Mouse (Mus musculus) yolk sac, embryonic 10.5 days (tissue): ENCODE results near the gene Osbpl11.
"Not testable (repeated sequence)": the region's sequence is repeated elsewhere in the genome, so short reads cannot be mapped to it uniquely, and the experiment has no call there.

Source experiments
- DNase-seq: peaks from one replicate; pipeline ENCODE4 v3.0.0-alpha.2; 2017; ENCODE audit warnings: low spot score

Gene Osbpl11

DNA sequence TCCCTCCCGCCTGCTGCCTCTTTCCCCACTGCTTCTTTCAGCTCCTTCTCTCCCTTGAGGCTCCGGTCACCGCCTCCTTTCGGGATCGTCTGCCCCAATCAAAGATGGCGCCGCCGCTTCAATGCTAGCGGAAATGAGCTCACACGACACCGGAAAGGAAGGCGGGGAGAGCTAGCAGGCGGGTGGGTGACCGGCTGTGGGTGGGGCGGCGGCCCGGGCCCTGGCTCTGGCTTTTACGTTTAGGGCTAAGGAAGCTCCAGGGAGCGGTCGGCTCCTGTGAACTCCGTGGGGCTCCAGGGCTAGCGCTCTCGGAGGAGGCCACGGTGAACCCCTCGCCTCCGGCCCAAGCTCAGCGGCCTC lies at the start of gene Osbpl11:
Gene Osbpl11, plus strand, starts transcription at position 171 of the 360 bp plus-strand sequence.
- peak; percentile 96 for DNase-seq

DNA sequence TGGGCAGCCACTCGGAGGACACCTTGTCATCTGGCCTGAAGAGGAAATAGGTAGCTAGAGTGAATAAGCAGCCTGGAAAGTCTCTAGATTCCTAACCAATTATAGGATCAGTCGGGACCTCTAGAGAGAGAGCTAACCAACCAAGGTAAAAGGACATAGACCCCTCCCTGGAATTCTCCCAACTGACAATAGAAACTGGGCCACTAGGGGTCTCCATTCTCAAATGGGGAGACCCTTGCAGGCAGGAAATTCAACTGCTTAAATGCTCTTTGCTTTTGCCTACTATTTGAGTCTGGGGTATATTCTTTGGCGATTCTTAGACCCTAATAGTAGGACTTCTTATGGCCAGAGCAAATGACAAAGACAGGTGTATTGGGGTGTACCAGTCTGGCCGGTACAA lies 49.7 kb upstream of the Osbpl11 start:
- DNase-seq, result no peak

DNA sequence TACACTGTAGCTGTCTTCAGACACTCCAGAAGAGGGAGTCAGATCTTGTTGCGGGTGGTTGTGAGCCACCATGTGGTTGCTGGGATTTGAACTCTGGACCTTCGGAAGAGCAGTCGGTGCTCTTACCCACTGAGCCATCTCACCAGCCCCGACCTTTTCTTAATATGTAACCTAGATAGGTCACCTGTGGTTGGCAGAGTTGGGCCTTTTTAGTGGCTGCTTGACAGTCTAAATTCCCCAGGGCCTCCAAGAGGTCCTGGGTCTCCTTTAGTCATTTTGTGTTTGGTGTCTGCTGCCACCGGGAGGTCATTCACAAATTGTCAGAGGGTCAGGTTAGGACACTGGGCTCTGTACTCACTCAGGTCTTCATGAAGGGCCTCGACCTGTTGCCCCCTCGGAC lies 45.8 kb upstream of the Osbpl11 start:
- not testable (repeated sequence) for DNase-seq

DNA sequence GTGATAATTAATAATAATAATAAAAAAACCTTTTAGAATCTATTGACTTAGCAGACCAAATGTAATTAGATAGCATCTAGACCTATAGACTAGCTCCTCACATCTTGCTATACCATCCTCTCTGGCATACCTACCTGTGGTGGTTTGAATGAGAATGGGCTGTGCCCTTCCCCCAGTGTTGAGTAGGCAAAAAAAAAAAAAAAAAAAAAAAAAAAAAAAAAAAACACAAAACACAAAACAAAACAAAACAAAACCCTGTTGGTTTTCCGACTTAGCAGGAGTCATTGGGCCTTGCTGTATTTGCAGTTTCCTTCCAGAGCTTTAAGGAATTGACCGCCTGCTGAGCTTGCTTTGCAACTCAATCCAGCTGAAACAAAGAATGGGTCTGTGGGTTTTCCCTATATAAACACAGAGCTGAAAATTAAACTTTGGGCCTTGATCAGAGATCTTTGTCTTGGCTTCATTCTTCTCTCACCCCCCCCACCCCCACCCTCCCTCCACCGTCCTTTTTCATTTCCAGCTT lies 43.1 kb upstream of the Osbpl11 start:
- DNase-seq, result no peak

DNA sequence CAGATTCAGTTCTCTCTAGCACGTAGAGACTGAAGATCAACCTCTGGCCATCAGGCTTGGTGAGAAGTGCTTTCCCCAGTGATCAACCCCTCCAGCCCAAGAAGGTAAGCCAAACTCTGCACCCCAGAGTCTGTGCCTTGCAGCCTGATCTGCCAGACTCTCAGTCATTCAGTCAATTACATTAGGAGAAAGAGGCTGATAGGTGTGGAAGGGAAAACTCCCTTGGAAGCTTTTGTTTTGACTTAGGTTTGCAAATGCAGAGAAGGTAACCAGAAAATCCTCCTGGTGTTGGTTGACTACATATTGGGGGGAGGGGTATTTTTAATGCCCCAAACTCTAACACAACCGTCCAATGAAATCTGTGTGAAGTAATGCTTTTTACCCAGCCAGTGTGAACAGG lies 41.4 kb upstream of the Osbpl11 start:
- no peak for DNase-seq

DNA sequence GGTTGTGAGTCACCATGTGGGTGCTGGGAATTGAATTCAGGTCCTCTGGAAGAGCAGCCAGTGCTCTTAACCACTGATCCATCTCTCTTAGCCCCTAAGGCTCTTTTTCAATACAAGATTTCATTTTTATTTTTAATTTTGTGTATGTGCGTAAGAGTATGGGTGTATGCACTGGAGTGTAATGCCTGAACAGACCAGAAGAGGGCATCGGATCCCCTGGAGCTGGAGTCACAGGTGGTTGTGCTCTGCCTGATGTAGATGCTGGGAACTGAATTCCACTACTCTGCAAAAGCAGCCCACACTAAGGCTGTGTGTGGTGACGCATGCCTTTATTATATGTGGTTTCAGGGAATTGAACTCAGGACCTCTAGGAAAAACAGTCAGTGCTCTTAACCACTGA lies 38.7 kb upstream of the Osbpl11 start:
- DNase-seq, result no peak

DNA sequence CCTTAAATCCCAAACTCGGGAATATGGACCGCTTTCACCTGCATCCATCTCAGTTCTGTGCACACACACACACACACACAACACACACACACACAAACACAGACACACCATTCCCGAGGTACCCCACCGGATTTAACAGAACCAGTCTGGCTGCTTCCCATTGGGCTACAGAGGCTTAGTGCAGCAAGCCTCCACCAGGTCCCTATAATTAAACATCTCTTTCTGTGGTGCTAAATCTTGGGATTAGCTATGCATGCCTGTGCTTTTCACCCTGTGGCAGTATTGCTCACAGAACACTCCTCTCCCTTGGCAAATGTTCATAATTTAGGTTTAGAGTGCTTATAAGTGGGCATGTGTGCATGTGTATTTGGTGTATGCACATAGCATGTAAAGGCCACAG lies 36.7 kb upstream of the Osbpl11 start:
- no peak for DNase-seq

DNA sequence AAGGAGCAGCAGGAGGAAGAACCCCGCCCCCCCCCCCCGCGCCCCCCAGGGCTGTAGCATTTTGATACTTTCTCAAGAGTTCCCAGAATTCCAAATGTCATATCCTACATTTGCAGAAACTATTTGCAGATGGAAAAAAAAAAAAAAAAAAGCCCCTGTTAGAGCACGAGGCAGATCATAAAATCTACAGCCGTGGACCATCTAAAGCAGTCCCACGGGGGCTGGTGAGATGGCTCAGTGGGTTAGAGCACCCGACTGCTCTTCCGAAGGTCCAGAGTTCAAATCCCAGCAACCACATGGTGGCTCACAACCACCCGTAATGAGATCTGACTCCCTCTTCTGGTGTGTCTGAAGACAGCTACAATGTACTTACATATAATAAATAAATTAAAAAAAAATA lies 34.0 kb upstream of the Osbpl11 start:
- not testable (repeated sequence) for DNase-seq

DNA sequence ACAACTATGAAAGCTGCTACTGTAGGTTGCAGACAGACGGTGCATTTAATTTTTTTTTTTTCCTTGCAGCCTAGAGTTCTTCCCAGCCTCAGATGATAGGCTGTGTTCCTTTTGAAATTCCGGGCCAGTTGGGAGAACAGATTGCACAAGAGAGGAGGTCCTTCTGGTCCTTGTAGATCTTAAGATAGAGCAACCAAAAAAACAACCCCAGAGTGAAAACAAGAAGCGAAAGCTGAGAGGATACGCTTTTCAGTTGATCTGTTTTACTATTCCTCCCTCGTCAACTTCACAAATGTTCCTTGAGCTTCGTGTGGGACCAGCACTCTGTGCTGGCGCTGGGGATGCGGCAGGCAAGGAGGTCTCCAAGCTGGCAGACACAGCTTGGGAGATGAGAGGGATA lies 33.3 kb upstream of the Osbpl11 start:
- DNase-seq, result no peak

DNA sequence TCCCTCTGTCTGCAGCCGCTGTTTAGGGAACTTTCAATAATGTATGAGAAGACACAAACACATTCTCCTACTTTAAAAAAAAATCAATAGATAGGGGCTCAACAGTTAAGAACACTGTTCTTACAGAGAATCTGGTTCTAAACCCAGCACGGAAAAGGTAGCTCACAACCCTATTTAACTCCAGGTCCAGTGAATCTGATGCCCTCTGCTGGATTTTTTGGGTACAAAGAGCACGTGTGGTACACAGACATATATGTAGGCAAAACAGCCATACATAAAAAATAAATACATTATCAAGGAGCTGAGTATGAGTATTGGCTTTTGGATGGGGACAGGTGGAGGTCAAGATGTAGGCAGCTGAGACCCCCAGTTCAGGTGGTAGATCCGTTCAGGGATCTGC lies 29.9 kb upstream of the Osbpl11 start:
- no peak for DNase-seq

DNA sequence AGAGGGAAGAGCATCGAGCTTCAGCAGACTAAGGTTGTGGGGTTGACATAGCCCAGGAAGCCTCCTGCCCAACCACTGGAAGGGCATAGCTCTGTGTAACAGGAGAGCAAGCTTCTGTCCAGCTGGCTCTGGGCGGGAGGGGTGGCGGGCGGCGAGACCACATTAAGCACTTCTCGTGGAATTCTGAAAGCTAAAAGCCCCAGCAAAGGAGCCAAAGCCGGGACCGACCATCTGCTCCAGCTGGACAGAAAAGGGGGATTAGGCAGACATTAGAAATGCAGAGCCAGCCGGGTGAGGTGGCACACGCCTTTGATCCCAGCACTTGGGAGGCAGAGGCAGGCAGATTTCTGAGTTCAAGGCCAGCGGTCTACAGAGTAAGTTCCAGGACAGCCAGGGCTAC lies 26.9 kb upstream of the Osbpl11 start:
- DNase-seq, result no peak

DNA sequence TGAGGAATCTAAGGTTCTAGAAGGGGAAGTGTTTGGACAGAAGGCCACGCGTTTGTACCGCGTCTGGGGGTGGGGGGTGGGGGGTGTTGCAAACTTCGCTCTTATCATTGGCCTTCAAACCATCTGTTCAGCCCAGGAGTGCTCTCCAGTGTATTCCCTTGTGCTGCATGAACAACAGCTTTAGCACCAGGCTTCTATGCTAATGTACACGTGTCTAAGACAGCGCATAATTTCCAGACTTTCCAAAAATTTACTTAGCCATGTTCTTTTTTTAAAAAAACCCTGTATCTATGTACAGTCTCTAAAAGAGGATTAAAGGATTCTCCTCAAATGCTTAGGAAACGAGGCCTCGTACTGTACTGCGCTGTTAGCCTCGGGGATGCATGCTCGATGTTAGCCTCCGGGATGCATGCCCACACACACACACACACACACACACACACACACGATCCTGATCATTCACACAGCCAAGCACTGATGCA lies 26.2 kb upstream of the Osbpl11 start:
- DNase-seq, result no peak

DNA sequence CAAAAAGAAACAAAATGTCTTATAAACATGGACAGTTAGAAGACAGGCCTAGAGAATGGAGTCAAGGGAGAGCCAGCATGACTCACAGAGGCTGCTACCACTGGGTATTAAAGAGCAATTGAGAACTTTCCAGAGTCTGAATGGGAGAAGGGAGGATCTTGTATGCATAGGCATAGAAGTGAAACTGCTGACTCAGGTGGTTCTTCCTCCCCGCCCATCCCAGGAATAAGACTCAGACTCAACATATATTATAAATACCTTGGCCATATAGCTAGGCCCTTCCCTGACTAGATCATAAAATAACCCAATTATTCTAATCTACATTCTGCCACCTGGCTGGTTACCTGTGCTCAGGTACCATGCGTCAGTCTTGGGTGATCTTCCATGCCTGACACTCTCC lies 25.5 kb upstream of the Osbpl11 start:
- no peak for DNase-seq

DNA sequence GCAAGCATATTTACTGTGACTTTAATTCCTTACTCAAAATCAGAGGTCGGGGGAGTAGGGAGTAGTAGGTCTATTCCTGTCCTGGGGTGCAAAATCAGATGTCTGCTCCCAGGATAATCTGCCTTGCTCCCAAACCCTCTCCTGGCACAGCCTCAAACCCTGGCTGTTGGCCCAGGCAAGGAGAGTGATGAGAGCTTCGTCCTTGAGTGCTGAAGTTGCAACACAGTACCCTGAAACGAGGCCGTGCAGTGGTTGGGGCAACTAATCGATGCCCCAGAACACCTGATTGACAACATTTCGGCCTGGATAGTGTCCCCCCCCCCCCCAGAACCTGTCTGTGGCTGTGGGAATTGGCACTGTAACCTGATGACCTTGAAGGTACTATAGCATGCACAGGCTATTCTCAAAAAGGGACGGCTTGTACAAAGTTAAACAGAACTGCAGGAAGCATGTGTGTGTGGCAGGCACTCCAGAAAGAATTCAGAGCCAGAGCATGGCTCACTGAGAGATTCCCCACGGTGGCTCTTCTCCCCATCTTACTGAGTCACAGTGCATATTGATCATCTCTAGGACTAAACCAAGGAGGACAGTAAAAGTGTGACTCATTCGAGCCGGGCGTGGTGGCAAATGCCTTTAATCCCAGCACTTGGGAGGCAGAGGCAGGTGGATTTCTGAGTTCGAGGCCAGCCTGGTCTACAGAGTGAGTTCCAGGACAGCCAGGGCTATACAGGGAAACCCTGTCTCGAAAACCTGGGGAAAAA lies 21.4 kb upstream of the Osbpl11 start:
- DNase-seq, result no peak

DNA sequence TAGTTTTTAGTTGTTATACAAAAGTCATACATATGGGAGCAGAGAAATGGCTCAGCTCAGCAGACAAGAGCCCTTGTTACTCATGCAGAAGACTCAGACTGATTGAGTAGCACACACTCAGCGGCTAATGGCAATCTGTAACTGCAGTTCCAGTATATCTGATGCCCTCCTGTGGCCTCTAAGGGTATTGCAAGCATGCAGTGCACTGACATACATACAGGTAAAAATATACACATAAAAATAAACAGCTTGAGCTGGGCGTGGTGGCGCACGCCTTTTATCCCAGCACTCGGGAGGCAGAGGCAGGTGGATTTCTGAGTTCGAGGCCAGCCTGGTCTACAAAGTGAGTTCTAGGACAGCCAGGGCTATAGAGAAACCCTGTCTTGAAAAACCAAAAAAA lies 18.6 kb upstream of the Osbpl11 start:
- not testable (repeated sequence) for DNase-seq

DNA sequence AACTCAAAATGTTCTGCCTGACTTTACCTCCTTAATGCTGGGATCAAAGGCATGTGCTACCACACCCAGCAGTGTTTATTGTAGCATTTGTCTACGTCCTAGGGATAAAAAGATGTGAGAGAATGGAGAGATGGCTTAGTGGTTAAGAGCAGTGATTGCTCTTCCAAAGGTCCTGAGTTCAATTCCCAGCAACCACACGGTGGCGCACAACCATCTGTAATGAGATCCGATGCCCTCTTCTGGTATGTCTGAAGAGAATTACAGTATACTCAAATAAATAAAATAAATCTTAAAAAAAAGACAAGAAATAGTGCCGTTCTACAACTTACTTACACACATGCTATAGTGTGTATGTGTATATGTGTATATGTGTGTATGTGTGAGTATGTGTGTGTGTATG lies 17.3 kb upstream of the Osbpl11 start:
- DNase-seq, result no peak

DNA sequence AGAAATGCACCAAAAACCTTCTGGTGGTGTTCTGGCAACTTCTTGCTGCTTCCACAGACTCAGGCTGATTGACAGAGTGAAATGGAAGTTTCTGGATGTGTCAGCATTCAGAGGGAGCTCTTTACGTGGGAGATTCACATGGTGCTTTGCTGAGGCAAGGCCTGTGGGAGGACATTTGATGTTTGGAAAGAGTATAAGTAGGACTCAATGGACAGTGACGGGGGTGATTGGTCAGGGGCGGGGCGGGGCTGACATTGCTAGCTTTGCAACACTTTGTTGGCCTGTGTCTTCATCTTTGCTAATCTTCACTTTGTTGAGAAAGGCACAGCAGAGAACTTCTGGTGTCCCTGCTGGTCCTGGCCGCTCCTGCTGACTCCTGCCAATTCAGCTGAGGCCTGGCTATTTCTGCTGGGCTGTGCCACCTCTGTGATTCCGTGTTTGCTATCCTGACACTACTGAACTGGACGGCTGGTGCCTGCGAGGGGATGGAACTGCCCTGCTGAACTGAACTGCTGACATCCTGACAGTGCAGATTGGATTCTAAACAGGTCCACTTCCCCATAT lies 15.3 kb upstream of the Osbpl11 start:
- DNase-seq, result no peak

DNA sequence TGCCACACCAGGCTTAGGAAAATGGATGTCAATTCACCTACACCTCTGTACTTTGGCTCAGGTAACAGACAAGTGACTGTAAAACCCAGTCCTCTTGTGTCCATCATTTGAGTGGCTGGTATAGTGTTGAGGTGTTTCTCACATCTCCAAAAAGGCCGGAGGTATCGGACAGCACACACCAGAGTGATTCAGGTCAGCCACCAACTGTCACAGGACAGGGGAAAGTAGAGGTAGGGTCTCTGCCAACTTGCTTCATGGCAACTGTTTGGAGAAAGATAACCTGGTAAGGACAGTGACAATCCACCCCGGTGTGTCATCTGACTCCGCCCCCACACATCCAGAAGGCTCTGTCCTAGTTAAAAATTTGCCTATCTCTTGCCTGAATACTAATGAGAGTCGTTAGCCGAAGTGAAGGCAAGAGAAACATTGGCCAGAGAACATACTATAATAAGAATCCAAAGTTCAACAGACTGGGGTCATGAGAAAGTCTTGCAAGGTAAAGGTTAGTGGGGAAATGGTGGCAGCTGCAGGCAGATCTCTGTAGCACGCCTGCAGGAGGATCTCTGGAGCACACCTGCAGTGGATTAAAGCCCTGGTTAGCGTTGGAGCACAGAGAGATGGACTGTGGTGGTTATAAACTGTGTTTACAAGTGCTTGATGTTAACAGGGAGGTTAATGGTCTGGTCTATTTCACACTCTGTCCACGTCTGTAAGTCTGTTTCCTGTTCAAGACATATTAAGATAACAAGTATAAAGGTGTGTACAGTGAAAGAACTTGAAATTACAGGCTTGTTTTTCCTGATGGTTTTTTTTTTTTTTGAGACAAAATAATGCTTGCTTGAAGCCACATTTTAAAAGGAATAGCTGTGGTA lies 13.9 kb upstream of the Osbpl11 start:
- DNase-seq, result peak; percentile 66

DNA sequence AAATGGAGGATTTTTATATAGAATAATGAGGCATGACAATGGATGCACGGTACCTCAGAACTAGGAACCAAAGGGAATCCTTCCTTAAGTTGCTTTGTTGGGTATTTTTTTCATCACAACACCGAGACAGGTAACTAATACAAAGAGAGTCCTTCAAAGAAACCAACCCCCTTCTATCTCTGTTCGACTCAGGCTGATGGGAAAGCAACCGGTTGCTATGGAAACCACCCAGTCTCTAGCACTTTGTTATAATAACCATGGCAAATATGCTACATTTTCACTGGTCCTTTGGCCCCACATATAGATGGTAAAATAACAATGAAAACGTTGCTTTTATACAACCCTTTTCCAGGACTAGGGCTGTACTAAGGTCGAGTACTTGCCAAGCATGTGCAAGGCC lies 13.1 kb upstream of the Osbpl11 start:
- DNase-seq, result no peak

DNA sequence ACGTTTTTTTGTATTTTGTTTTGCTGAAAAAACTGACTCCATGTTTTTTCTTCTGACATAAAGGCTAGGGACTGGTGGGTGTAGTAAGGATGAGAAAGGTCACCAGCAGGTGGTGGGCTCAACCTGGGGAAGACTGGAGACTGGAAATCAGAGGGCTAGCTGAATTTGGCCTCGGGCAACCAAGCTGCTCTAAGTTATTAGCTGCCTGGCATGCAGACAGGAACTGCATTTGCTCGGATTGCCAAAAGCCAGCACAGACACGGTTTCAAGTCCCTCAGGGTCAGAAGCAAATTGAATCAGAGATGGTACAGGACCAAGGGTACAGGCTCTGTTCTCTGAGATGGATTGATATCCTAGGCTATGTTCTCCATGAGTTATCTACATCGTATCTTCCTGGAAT lies 11.7 kb upstream of the Osbpl11 start:
- DNase-seq, result no peak

DNA sequence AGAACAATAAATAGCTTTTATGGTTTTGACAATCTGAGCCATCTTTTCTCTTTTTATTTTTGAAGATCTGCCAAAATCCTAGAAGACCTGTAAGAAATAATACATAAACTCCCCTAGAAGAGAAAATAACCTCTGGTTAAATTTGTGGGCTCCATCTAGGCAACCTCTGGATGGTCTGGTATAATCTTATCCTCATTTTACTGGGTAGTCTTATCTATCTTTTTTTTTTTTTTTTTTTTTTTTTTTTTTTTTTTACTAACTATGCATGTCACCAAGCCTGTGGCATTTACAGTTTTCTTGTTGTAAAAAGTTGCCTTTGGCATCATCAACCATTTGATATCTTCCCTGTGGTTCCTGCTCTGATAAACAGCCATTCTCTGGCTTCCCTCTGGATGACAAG lies 10.2 kb upstream of the Osbpl11 start:
- DNase-seq, result no peak

DNA sequence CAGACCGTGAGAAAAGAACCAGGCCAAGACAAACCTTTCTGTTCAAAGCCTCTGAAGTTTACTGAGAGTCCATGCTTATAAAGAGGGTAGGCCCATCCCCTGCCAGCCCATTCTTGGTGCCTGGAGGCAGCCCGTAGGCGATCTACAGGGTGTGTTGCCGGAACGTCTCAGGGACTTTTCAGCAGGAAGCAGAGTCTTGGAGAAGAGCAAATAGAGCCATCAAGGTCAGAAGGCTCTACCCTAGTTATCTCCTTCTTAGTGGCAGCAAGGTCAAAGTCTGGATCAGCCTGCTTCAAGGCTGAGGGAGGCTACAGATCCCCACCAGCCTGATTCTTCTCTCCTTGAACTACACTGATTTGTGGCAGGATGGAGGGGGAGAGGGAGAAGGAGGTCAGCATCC lies 8.0 kb upstream of the Osbpl11 start:
- peak; percentile 27 for DNase-seq

DNA sequence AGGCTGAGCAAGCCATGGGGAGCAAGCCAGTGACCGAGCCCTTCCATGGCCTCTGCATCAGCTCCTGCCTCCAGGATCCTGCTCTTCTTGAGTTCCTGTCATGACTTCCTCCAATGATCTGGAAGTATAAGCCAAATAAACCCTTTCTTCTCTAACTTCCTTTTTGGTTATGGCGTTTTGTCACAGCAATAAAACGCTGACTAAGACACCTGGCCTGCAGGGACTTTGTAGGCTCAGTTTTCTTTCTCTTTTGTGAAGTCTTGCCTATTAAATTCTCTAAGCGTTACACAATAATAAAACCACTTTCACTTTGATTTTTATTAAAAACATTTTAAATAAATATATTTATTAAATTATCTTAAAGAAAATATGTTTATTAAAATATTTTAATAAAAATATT lies 7.1 kb upstream of the Osbpl11 start:
- DNase-seq, result no peak
